ENCODE assay signal across 1 mouse cellular context in the genomic region with DNA sequence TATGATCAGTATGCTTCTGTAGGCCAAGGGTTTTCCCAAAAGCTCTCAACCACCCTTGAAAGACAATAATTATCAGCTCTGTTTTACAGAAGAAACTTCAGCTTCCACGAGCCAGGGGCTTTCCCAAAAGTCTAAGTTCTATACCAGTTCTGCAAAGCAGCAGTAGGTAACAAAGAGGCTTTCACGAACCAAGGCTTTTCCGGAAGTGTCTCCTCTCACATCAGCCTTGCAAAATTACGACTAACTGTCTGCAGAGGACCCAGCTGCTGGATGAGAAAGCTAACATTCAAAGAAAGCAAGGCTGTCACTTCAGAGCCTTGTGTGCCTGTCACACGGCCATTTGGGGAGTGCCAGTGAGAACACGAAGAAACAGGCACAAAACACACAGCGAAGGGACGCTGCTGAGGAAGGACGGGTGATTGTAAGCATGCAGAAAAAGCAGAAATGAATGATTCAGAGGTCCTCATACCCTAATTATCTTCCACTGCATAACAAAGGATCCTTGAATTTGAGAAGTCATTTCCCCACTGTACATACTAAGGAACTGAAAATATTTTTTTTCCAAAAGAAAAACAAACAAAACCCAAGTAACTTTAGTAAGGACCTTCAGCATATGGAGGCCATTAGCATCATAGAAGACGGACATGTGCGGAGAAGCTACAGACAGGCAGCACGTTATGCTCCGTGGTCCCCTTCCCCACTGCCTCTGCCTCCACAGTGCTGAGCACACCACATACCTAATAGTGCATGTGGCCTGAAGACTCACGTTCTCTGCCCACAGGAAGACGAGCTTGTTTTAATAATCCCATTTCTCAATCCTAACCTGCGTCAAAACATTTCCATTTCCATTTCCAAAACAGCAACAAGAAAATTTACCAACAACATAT.
A peak's percentile ranks its signal among the peaks of the same experiment; 100 is the strongest.
TF ChIP-seq lines count a peak whose summit lies in the region.

No protein-coding gene starts in this region.

TF ChIP-seq in CH12.LX, 34 proteins besides CTCF, POLR2A, EP300 and RAD21 (continued from another document):
- TF ChIP-seq PAX5 (IDR thresholded peaks at IDR 0.05; ENCODE audit: low read length): no peak
- peak; percentile 85 for TF ChIP-seq ELF1 (IDR thresholded peaks at IDR 0.05; ENCODE audit: low read depth, low read length)
- 0 out of 2 replicates have a peak, but pooled peaks have one; percentile 27 for TF ChIP-seq NELFE (IDR thresholded peaks at IDR 0.05; ENCODE audit: low read depth, low read length)
- TF ChIP-seq MAX (IDR thresholded peaks at IDR 0.05; ENCODE audit: low read length): peak; percentile 77; the same call in 1 of the 2 replicates
